Mouse (Mus musculus): ENCODE results near the gene Gm3286. TPM values are rescaled to one million over a fixed set of nuclear protein-coding genes. Genes with fewer than 3 reads are reported as not detected.

The Gm3286 gene
- not detected for polyA plus RNA-seq (2014; fragmentation: Illumina TruSeq; extraction: RNeasy Lipid Tissue Mini Kit (QIAGEN cat#74804); ENCODE audit: low read depth, low replicate concordance)

GRCm38 (mm10) chr5:95510458-95510857 is at the start of gene Gm3286:
Gene Gm3286, plus strand, starts transcription at chr5:95510758.

Other genes starting within 250 kb of the Gm3286 start
- not detected for gene Gm10424, start 238.0 kb upstream of the Gm3286 start, polyA plus RNA-seq (2014; fragmentation: Illumina TruSeq; extraction: RNeasy Lipid Tissue Mini Kit (QIAGEN cat#74804); ENCODE audit: low read depth, low replicate concordance)
- not detected for gene Gm3259, start 204.8 kb upstream of the Gm3286 start, polyA plus RNA-seq (2014; fragmentation: Illumina TruSeq; extraction: RNeasy Lipid Tissue Mini Kit (QIAGEN cat#74804); ENCODE audit: low read depth, low replicate concordance)
- not detected for gene D5Ertd577e, start 54.0 kb upstream of the Gm3286 start, polyA plus RNA-seq (2014; fragmentation: Illumina TruSeq; extraction: RNeasy Lipid Tissue Mini Kit (QIAGEN cat#74804); ENCODE audit: low read depth, low replicate concordance)
- not detected for gene Gm7971, start 84.1 kb downstream of the Gm3286 start, polyA plus RNA-seq (2014; fragmentation: Illumina TruSeq; extraction: RNeasy Lipid Tissue Mini Kit (QIAGEN cat#74804); ENCODE audit: low read depth, low replicate concordance)
- gene Gm7978, start 225.4 kb downstream of the Gm3286 start, polyA plus RNA-seq (2014; fragmentation: Illumina TruSeq; extraction: RNeasy Lipid Tissue Mini Kit (QIAGEN cat#74804); ENCODE audit: low read depth, low replicate concordance), result not detected
- gene Gm7982, start 231.3 kb downstream of the Gm3286 start, polyA plus RNA-seq (2014; fragmentation: Illumina TruSeq; extraction: RNeasy Lipid Tissue Mini Kit (QIAGEN cat#74804); ENCODE audit: low read depth, low replicate concordance), result 6.0 TPM

All from testis, adult 10 weeks (tissue).